Mouse (Mus musculus): ENCODE data around the gene Noxo1. TPM values are rescaled to one million over a fixed set of nuclear protein-coding genes. Genes with fewer than 3 reads are reported as not detected.
"Not testable (repeated sequence)": the region's sequence is repeated elsewhere in the genome, so short reads cannot be mapped to it uniquely, and the experiment has no call there.

Gene Noxo1
- polyA plus RNA-seq, 1 experiment from 2014 or later = 4.8 TPM

- Histone ChIP-seq H3K4me2 (replicated peaks) (peak overlapping the region; percentile 81), H3K9me3 (replicated peaks) (no peaks in the 10 kb centered on the region), H3K4me1 (peaks cover 19% of the 10 kb centered on the region), H3K9ac (peak overlapping the region; percentile 71), H3K4me3 (peak overlapping the region; percentile 74), H3K36me3 (peaks cover 23% of the 10 kb centered on the region), H3K27me3 (no peaks in the 10 kb centered on the region), H3K27ac (peak overlapping the region; percentile 73)
- ATAC-seq (ENCODE audit: low FRiP score) = peak; percentile 72
- 6% methylated on average over 24 of the region's 24 CpGs for WGBS
Measured at GRCm38 (mm10) chr17:24707801-24708425, 11.9 kb downstream of the Noxo1 start.

- H3K9me3 ChIP-seq (replicated peaks) = no peaks in the 10 kb centered on the region
- WGBS = 38% methylated on average over 2 of the region's 2 CpGs
- H3K27ac ChIP-seq = no peak overlapping the region
- no peaks in the 10 kb centered on the region for H3K27me3 ChIP-seq
- no peak overlapping the region for H3K4me3 ChIP-seq
- ATAC-seq (ENCODE audit: low FRiP score) = no peak
- H3K4me2 ChIP-seq (replicated peaks) = peak overlapping the region; percentile 81; the same call in 1 of the 2 replicates
- peaks cover 20% of the 10 kb centered on the region for H3K36me3 ChIP-seq
- H3K4me1 ChIP-seq = peaks cover 19% of the 10 kb centered on the region
- no peak overlapping the region for H3K9ac ChIP-seq
Measured at GRCm38 (mm10) chr17:24708646-24709045, 12.6 kb downstream of the Noxo1 start.

- Histone ChIP-seq H3K4me2 (replicated peaks) (no peak overlapping the region), H3K9me3 (replicated peaks) (no peaks in the 10 kb centered on the region), H3K4me3 (no peak overlapping the region), H3K27me3 (no peaks in the 10 kb centered on the region), H3K27ac (no peak overlapping the region), H3K9ac (peak overlapping the region; percentile 9; the same call in 1 of the 2 replicates), H3K4me1 (peaks cover 4% of the 10 kb centered on the region; the same call in 1 of the 2 replicates), H3K36me3 (peaks cover 13% of the 10 kb centered on the region)
- 71% methylated on average over 6 of the region's 6 CpGs for WGBS
- ATAC-seq (ENCODE audit: low FRiP score) = no peak
Measured at GRCm38 (mm10) chr17:24715556-24715955, 19.5 kb downstream of the Noxo1 start.

GRCm38 (mm10) chr17:24716166-24716682, 20.2 kb downstream of the Noxo1 start:
- Histone ChIP-seq H3K9me3 (replicated peaks) (no peaks in the 10 kb centered on the region), H3K4me3 (no peak overlapping the region), H3K27me3 (no peaks in the 10 kb centered on the region), H3K4me2 (replicated peaks) (no peak overlapping the region), H3K4me1 (peaks cover 9% of the 10 kb centered on the region), H3K27ac (no peak overlapping the region), H3K9ac (peak overlapping the region; percentile 9; the same call in 1 of the 2 replicates), H3K36me3 (peaks cover 15% of the 10 kb centered on the region)
- 97% methylated on average over 15 of the region's 15 CpGs for WGBS
- no peak for ATAC-seq (ENCODE audit: low FRiP score)

GRCm38 (mm10) chr17:24717943-24718342, 21.9 kb downstream of the Noxo1 start, which contains the start of the genes Rnf151 and Rps2:
Gene Rnf151, minus strand, starts transcription at chr17:24718063.
Gene Rps2, plus strand, starts transcription at chr17:24718116.
- H3K36me3 ChIP-seq = peaks cover 29% of the 10 kb centered on the region
- 88% methylated on average over 4 of the region's 4 CpGs for WGBS
- 0 out of 2 replicates have a peak within 1 kb of the TSS, but pooled peaks have one; percentile 89 for H3K9ac ChIP-seq
- no peak for ATAC-seq (ENCODE audit: low FRiP score)
- H3K4me1 ChIP-seq = peaks cover 24% of the 10 kb centered on the region
- H3K27ac ChIP-seq = no peak within 1 kb of the TSS
- H3K4me2 ChIP-seq (replicated peaks) = peak within 1 kb of the TSS; percentile 69
- H3K27me3 ChIP-seq = no peaks in the 10 kb centered on the region
- peak within 1 kb of the TSS; percentile 86 for H3K4me3 ChIP-seq
- no peaks in the 10 kb centered on the region for H3K9me3 ChIP-seq (replicated peaks)

GRCm38 (mm10) chr17:24718938-24719337, 22.9 kb downstream of the Noxo1 start:
- peaks cover 29% of the 10 kb centered on the region for H3K36me3 ChIP-seq
- peaks cover 32% of the 10 kb centered on the region for H3K4me1 ChIP-seq
- peak overlapping the region; percentile 69 for H3K4me2 ChIP-seq (replicated peaks)
- H3K27me3 ChIP-seq; ATAC-seq (ENCODE audit: low FRiP score); H3K9me3 ChIP-seq (replicated peaks); H3K27ac ChIP-seq: not testable (repeated sequence)
- H3K9ac ChIP-seq = peak overlapping the region; percentile 89
- 65% methylated on average over 5 of the region's 5 CpGs for WGBS
- H3K4me3 ChIP-seq = peak overlapping the region; percentile 86

GRCm38 (mm10) chr17:24719494-24720222, 23.6 kb downstream of the Noxo1 start:
- H3K4me3 ChIP-seq = peak overlapping the region; percentile 86
- H3K27ac ChIP-seq = peak overlapping the region; percentile 88
- H3K36me3 ChIP-seq = peaks cover 29% of the 10 kb centered on the region
- peak overlapping the region; percentile 89 for H3K9ac ChIP-seq
- peak overlapping the region; percentile 83 for H3K4me2 ChIP-seq (replicated peaks)
- peak; percentile 98 for ATAC-seq (ENCODE audit: low FRiP score)
- H3K4me1 ChIP-seq = peaks cover 32% of the 10 kb centered on the region
- whole genome bisulfite sequencing = under 1% methylated on average over 61 of the region's 61 CpGs
- no peaks in the 10 kb centered on the region for H3K27me3 ChIP-seq
- H3K9me3 ChIP-seq (replicated peaks) = no peaks in the 10 kb centered on the region

- H3K9me3 ChIP-seq (replicated peaks); H3K27ac ChIP-seq; ATAC-seq (ENCODE audit: low FRiP score); H3K27me3 ChIP-seq: not testable (repeated sequence)
- peak overlapping the region; percentile 83 for H3K4me2 ChIP-seq (replicated peaks)
- whole genome bisulfite sequencing = 2% methylated on average over 11 of the region's 11 CpGs
- peak overlapping the region; percentile 86 for H3K4me3 ChIP-seq
- peaks cover 32% of the 10 kb centered on the region for H3K4me1 ChIP-seq
- peaks cover 28% of the 10 kb centered on the region for H3K36me3 ChIP-seq
- peak overlapping the region; percentile 88 for H3K9ac ChIP-seq
Measured at GRCm38 (mm10) chr17:24720616-24721015, 24.6 kb downstream of the Noxo1 start.

- WGBS = 70% methylated on average over 7 of the region's 7 CpGs
- H3K9ac ChIP-seq = peak overlapping the region; percentile 54
- peak overlapping the region; percentile 24 for H3K4me3 ChIP-seq
- peaks cover 22% of the 10 kb centered on the region for H3K36me3 ChIP-seq
- H3K4me2 ChIP-seq (replicated peaks) = peak overlapping the region; percentile 83
- not testable (repeated sequence) for ATAC-seq (ENCODE audit: low FRiP score); H3K27me3 ChIP-seq; H3K9me3 ChIP-seq (replicated peaks); H3K27ac ChIP-seq
- peaks cover 32% of the 10 kb centered on the region for H3K4me1 ChIP-seq
Measured at GRCm38 (mm10) chr17:24721383-24721955, 25.4 kb downstream of the Noxo1 start.

- Histone ChIP-seq H3K36me3 (peaks cover 17% of the 10 kb centered on the region), H3K27me3 (0 out of 2 replicates have a peak, but pooled peaks cover 2% of the 10 kb centered on the region), H3K4me1 (peaks cover 32% of the 10 kb centered on the region), H3K9ac (0 out of 2 replicates have a peak overlapping the region, but pooled peaks have one; percentile 23), H3K27ac (0 out of 2 replicates have a peak overlapping the region, but pooled peaks have one; percentile 4), H3K4me2 (replicated peaks) (no peak overlapping the region), H3K9me3 (replicated peaks) (no peaks in the 10 kb centered on the region), H3K4me3 (no peak overlapping the region)
- no peak for ATAC-seq (ENCODE audit: low FRiP score)
- WGBS = 36% methylated on average over 13 of the region's 13 CpGs
Measured at GRCm38 (mm10) chr17:24722220-24722924, 26.3 kb downstream of the Noxo1 start.

- peaks cover 32% of the 10 kb centered on the region for H3K4me1 ChIP-seq
- 4% methylated on average over 12 of the region's 12 CpGs for WGBS
- H3K36me3 ChIP-seq = peaks cover 17% of the 10 kb centered on the region
- peak overlapping the region; percentile 68 for H3K4me3 ChIP-seq
- 0 out of 2 replicates have a peak, but pooled peaks cover 2% of the 10 kb centered on the region for H3K27me3 ChIP-seq
- peak overlapping the region; percentile 80 for H3K27ac ChIP-seq
- peak overlapping the region; percentile 96 for H3K4me2 ChIP-seq (replicated peaks)
- ATAC-seq (ENCODE audit: low FRiP score) = no peak
- H3K9ac ChIP-seq = peak overlapping the region; percentile 92
- H3K9me3 ChIP-seq (replicated peaks) = no peaks in the 10 kb centered on the region
Measured at GRCm38 (mm10) chr17:24723122-24723880, 27.3 kb downstream of the Noxo1 start.
